Mouse (Mus musculus) midbrain, embryonic 13.5 days (tissue): ENCODE data around the gene Gna13. TPM values are rescaled to one million over a fixed set of nuclear protein-coding genes. Genes with fewer than 3 reads are reported as not detected.

Experiments
- ATAC-seq: fragments of 200-750 bp; cut with Nextera tagmentation; 2 replicates; pipeline ENCODE4 v1.8.0; 2017; ENCODE audit warnings: mild to moderate bottlenecking, moderate TSS enrichment, moderate library complexity
- H3K27ac ChIP-seq: fragments of 300-500 bp; sonication (generic); 2 replicates; pipeline ENCODE4 v1.5.1; 2015; ENCODE audit warnings: inconsistent platforms, mild to moderate bottlenecking, moderate library complexity
- H3K27me3 ChIP-seq: fragments of 300-500 bp; sonication (generic); 2 replicates; pipeline ENCODE4 v1.6.1; 2015; ENCODE audit warnings: mild to moderate bottlenecking, inconsistent platforms
- H3K36me3 ChIP-seq: fragments of 300-500 bp; sonication (generic); 2 replicates; pipeline ENCODE4 v1.6.1; 2015; ENCODE audit warnings: mild to moderate bottlenecking, inconsistent platforms
- H3K4me1 ChIP-seq: fragments of 300-500 bp; sonication (generic); replicated peaks from 2 replicates; pipeline ENCODE4 v1.6.1; 2015; ENCODE audit warnings: inconsistent platforms
- H3K4me2 ChIP-seq: fragments of 300-500 bp; sonication (generic); replicated peaks from 2 replicates; pipeline ENCODE4 v1.6.1; 2015; ENCODE audit warnings: moderate library complexity, mild to moderate bottlenecking, inconsistent platforms
- H3K4me3 ChIP-seq: fragments of 300-500 bp; sonication (generic); replicated peaks from 2 replicates; pipeline ENCODE4 v1.5.1; 2015; ENCODE audit warnings: mild to moderate bottlenecking, inconsistent platforms
- H3K9ac ChIP-seq: fragments of 300-500 bp; sonication (generic); replicated peaks from 2 replicates; pipeline ENCODE4 v1.6.1; 2015; ENCODE audit warnings: mild to moderate bottlenecking, inconsistent platforms
- H3K9me3 ChIP-seq: fragments of 300-500 bp; sonication (generic); 2 replicates; pipeline ENCODE4 v1.6.1; 2016; ENCODE audit warnings: mild to moderate bottlenecking, inconsistent platforms
- WGBS: fragments of 180-500 bp; shearing (Covaris S2); methylation state at CpG from one replicate; pipeline ENCODE4 v1.1.7; 2015; 5-methylcytosine and 5-hydroxymethylcytosine counted together
- polyA plus RNA-seq: library from polyadenylated mRNA; unstranded; fragments of >200 nt; fragmentation: Nextera tagmentation; extraction: Ambion mirVana; gene quantifications from 2 replicates; pipeline ENCODE4 v1.2.1, GENCODE M21; 2015

The Gna13 gene
- polyA plus RNA-seq, 1 experiment from 2014 or later: 16.2 TPM

GRCm38 (mm10) chr11:109351489-109351888, 11.1 kb upstream of the Gna13 start:
- Histone ChIP-seq H3K27ac (no peak overlapping the region), H3K9me3 (no peaks in the 10 kb centered on the region), H3K4me2 (no peak overlapping the region), H3K9ac (no peak overlapping the region), H3K4me3 (no peak overlapping the region), H3K36me3 (no peaks in the 10 kb centered on the region), H3K27me3 (peaks cover 3% of the 10 kb centered on the region; the same call in 1 of the 2 replicates), H3K4me1 (peaks cover 11% of the 10 kb centered on the region; the same call in 1 of the 2 replicates)
- 94% methylated on average over 4 of the region's 4 CpGs for WGBS
- ATAC-seq: no peak

- no peak overlapping the region for H3K9ac ChIP-seq
- H3K4me3 ChIP-seq: no peak overlapping the region
- H3K4me1 ChIP-seq: peaks cover 11% of the 10 kb centered on the region
- no peak overlapping the region for H3K27ac ChIP-seq
- H3K36me3 ChIP-seq: no peaks in the 10 kb centered on the region
- H3K4me2 ChIP-seq: no peak overlapping the region
- 70% methylated on average over 12 of the region's 12 CpGs for WGBS
- ATAC-seq: 0 out of 2 replicates have a peak, but pooled peaks have one; percentile 45
- H3K27me3 ChIP-seq: peaks cover 3% of the 10 kb centered on the region; the same call in 1 of the 2 replicates
- no peaks in the 10 kb centered on the region for H3K9me3 ChIP-seq
Measured at GRCm38 (mm10) chr11:109353391-109354235, 9.0 kb upstream of the Gna13 start.

GRCm38 (mm10) chr11:109354236-109354613, 8.4 kb upstream of the Gna13 start:
- H3K9me3 ChIP-seq: no peaks in the 10 kb centered on the region
- WGBS: 86% methylated on average over 6 of the region's 6 CpGs
- ATAC-seq: no peak
- no peak overlapping the region for H3K4me2 ChIP-seq
- peaks cover 15% of the 10 kb centered on the region for H3K4me1 ChIP-seq
- H3K27me3 ChIP-seq: peaks cover 3% of the 10 kb centered on the region; the same call in 1 of the 2 replicates
- H3K36me3 ChIP-seq: no peaks in the 10 kb centered on the region
- no peak overlapping the region for H3K27ac ChIP-seq
- H3K4me3 ChIP-seq: no peak overlapping the region
- H3K9ac ChIP-seq: no peak overlapping the region

- Histone ChIP-seq H3K9ac (no peak overlapping the region), H3K4me3 (no peak overlapping the region), H3K9me3 (no peaks in the 10 kb centered on the region), H3K27ac (no peak overlapping the region), H3K4me1 (peaks cover 24% of the 10 kb centered on the region), H3K4me2 (no peak overlapping the region), H3K36me3 (no peaks in the 10 kb centered on the region), H3K27me3 (peaks cover 12% of the 10 kb centered on the region)
- 69% methylated on average over 16 of the region's 16 CpGs for WGBS
- ATAC-seq: no peak
Measured at GRCm38 (mm10) chr11:109355771-109356388, 6.8 kb upstream of the Gna13 start.

GRCm38 (mm10) chr11:109357171-109357570, 5.5 kb upstream of the Gna13 start:
- Histone ChIP-seq H3K9ac (no peak overlapping the region), H3K36me3 (no peaks in the 10 kb centered on the region), H3K4me2 (no peak overlapping the region), H3K4me3 (no peak overlapping the region), H3K27ac (no peak overlapping the region), H3K4me1 (peaks cover 29% of the 10 kb centered on the region), H3K27me3 (peaks cover 19% of the 10 kb centered on the region), H3K9me3 (no peaks in the 10 kb centered on the region)
- ATAC-seq: no peak
- WGBS: 92% methylated on average over 5 of the region's 5 CpGs

- peaks cover 30% of the 10 kb centered on the region for H3K4me1 ChIP-seq
- H3K4me2 ChIP-seq: no peak overlapping the region
- H3K4me3 ChIP-seq: no peak overlapping the region
- H3K27me3 ChIP-seq: peaks cover 19% of the 10 kb centered on the region
- H3K36me3 ChIP-seq: no peaks in the 10 kb centered on the region
- no peak overlapping the region for H3K9ac ChIP-seq
- H3K27ac ChIP-seq: peak overlapping the region; percentile 22
- 6% methylated on average over 3 of the region's 3 CpGs for WGBS
- no peaks in the 10 kb centered on the region for H3K9me3 ChIP-seq
- ATAC-seq: no peak; the same call in 1 of the 2 replicates
Measured at GRCm38 (mm10) chr11:109358549-109358948, 4.1 kb upstream of the Gna13 start.

DNA sequence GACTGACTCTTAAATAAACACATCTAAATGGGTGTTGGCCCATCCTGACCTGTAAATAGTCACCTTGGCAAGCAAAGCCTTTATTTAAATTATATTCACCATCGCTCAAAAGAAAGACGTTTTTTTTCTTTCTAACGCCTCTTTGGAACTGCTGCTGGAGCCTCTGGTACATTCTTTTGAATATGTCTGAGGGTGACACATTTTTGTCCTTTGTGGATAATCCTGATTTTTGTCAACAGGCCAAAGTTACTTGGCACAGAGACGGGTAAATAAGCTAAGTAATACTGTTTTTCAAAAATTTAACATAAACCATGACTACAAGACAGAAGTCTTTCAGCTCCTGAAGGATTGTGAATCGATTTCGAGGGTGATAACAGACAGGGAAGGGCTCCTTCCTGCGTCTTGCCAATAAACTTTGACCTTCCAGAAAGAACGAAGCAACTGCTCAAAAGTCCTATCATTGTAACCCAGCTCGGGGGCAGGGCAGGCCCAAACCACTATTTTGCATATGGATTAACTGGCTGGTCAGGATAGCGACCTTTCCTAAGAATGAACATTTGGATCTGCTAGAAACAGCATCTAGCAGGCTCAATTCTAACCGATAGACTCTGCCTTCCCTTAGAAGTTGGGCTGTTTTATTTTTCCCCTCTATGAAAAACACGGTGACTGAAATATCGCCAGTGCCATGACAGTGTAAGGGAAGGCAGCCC, 3.4 kb upstream of the Gna13 start:
- peaks cover 18% of the 10 kb centered on the region for H3K27me3 ChIP-seq
- no peak overlapping the region for H3K4me2 ChIP-seq
- H3K9ac ChIP-seq: no peak overlapping the region
- H3K4me3 ChIP-seq: no peak overlapping the region
- peaks cover 37% of the 10 kb centered on the region for H3K4me1 ChIP-seq
- 26% methylated on average over 13 of the region's 13 CpGs for WGBS
- H3K36me3 ChIP-seq: no peaks in the 10 kb centered on the region
- ATAC-seq: no peak
- H3K9me3 ChIP-seq: no peaks in the 10 kb centered on the region
- peak overlapping the region; percentile 25; the same call in 1 of the 2 replicates for H3K27ac ChIP-seq

GRCm38 (mm10) chr11:109360102-109360501, 2.5 kb upstream of the Gna13 start:
- Histone ChIP-seq H3K36me3 (no peaks in the 10 kb centered on the region), H3K4me3 (no peak overlapping the region), H3K4me1 (peaks cover 46% of the 10 kb centered on the region), H3K9me3 (no peaks in the 10 kb centered on the region), H3K27me3 (peaks cover 16% of the 10 kb centered on the region), H3K4me2 (no peak overlapping the region), H3K9ac (no peak overlapping the region), H3K27ac (no peak overlapping the region)
- 88% methylated on average over 6 of the region's 6 CpGs for WGBS
- no peak for ATAC-seq

GRCm38 (mm10) chr11:109360581-109361040, 2.0 kb upstream of the Gna13 start:
- Histone ChIP-seq H3K9me3 (no peaks in the 10 kb centered on the region), H3K27ac (no peak overlapping the region), H3K9ac (no peak overlapping the region), H3K36me3 (peaks cover 3% of the 10 kb centered on the region; the same call in 1 of the 2 replicates), H3K4me1 (peaks cover 50% of the 10 kb centered on the region), H3K4me2 (no peak overlapping the region), H3K27me3 (peaks cover 16% of the 10 kb centered on the region), H3K4me3 (no peak overlapping the region)
- WGBS: 67% methylated on average over 12 of the region's 12 CpGs
- ATAC-seq: no peak

DNA sequence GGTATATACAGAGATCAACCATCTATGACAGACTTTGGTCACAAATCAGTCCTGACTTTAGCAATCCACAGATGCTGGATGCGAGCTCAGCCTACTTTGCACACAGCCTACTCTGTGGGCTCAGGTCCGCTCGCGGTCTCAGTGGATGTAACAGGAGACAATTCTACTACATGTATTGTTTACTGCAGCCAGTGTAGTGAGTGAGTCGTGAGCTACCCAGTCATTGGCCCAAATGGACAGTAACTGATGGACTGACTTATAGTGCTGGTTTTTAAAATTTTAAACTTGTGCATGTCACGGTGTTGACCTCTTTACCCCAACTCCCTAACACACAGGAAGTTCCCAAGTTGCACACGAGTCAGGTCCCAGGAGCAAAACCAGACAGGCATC, 1.4 kb upstream of the Gna13 start:
- no peak for ATAC-seq
- Histone ChIP-seq H3K27me3 (peaks cover 16% of the 10 kb centered on the region), H3K4me2 (peak overlapping the region; percentile 92; the same call in 1 of the 2 replicates), H3K9ac (no peak overlapping the region), H3K4me1 (peaks cover 52% of the 10 kb centered on the region), H3K9me3 (no peaks in the 10 kb centered on the region), H3K27ac (no peak overlapping the region), H3K4me3 (peak overlapping the region; percentile 97), H3K36me3 (peaks cover 9% of the 10 kb centered on the region; the same call in 1 of the 2 replicates)
- 75% methylated on average over 7 of the region's 7 CpGs for WGBS

DNA sequence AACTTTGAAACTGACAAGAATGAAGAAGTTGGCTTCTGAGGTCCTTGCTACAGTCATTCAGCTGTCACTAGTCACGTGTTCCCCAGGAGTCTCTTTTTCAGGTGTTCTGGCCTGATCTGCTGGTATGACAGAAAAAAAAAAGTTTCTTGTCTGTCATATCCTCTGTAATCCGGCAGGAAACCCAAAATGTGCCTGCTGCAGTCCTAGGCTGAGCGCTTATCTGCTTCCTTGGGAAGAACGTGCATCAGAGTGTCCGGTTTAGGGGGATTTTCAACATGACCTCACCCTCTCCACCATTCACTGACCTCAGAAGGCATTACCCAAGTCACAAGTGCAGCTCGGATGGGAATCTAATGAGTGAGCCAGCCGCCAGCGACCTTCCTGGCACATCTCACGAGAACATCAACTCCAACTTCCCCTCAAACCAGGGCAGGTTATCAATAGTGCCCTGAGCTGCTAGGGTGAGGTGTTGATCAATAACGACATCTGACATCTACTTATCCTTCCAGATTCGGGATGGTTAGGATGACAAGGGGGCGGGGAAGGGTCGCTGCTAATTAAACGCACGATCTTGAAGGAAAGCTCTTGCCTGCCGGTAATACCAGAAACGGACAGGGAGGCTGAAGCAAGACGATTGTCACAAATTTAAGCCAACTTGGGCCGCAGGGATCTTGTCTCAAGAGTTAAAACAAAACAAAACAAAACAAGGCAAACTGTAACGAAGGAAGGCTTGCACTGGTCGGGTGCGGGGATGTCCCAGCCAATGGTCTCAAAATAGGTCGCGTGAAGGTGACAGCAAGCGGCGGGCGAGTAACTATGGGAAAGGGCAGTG, 784 bp upstream of the Gna13 start:
- Histone ChIP-seq H3K36me3 (peaks cover 15% of the 10 kb centered on the region), H3K4me1 (peaks cover 58% of the 10 kb centered on the region), H3K4me3 (peak overlapping the region; percentile 97), H3K9ac (peak overlapping the region; percentile 74), H3K9me3 (no peaks in the 10 kb centered on the region), H3K27me3 (peaks cover 16% of the 10 kb centered on the region), H3K4me2 (peak overlapping the region; percentile 92), H3K27ac (peak overlapping the region; percentile 95; the same call in 1 of the 2 replicates)
- peak; percentile 67 for ATAC-seq
- WGBS: 7% methylated on average over 27 of the region's 27 CpGs
